Mouse (Mus musculus): ENCODE data around the gene Styx. TPM values are rescaled to one million over a fixed set of nuclear protein-coding genes. Genes with fewer than 3 reads are reported as not detected.
A peak's percentile ranks its signal among the peaks of the same experiment; 100 is the strongest.
"Not testable (repeated sequence)": the region's sequence is repeated elsewhere in the genome, so short reads cannot be mapped to it uniquely, and the experiment has no call there.

Gene Styx
- polyA plus RNA-seq, 1 experiment: 20.9 TPM

DNA sequence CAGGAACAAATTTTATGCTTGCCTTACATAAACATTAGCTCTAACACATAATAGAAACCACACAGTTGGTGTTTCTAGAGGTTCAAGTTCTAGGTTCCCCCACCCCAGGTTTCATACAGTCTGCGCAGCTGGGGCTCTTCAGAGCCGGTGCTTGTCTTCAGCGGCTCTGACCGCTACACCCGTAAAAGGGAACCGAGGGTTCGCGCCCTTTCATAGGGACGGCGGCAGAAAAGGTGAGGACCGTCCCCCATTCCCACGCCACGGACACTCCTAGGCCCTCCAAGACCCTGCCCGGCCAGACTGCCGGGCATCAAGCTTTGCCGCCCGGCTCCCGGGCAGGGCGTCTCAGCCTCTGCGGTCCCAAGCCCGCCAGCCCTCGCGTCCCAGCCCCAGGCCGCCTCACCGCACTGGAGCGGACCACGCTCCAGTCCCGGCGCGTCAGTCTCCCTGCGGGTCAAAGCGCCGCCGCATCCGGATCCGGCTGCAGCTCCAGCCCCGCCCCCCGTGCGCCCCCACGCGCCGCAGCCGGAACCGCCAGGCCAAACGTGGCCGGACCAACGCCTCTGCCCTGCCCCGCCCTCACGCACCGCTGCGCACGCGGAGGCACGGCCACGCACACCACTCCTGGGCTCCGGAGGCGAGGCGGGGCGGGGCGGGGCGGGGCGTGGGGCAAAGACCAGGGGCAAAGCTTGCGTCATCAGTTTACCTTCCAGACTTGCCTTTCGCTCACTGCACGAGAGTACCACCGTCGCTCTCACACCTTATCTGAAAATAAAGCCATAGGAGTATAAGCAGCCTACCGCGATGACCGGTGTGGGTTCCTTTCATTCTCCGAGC is 37.7 kb downstream of the Styx start:
- Histone ChIP-seq H3K4me1 (ENCODE audit: control insufficient read depth, insufficient read depth, low read length) (0 out of 2 replicates have a peak, but pooled peaks cover 2% of the 10 kb centered on the region), H3K27ac (ENCODE audit: insufficient read depth, low read length) (peak overlapping the region; percentile 60), H3K4me3 (ENCODE audit: insufficient read depth, low read length) (peak overlapping the region; percentile 87)
- TF ChIP-seq POLR2A (IDR thresholded peaks at IDR 0.05; ENCODE audit: low read depth, low read length): peak; percentile 80
- TF ChIP-seq CTCF (IDR thresholded peaks at IDR 0.05; ENCODE audit: borderline replicate concordance, insufficient read depth, low read length): no peak

DNA sequence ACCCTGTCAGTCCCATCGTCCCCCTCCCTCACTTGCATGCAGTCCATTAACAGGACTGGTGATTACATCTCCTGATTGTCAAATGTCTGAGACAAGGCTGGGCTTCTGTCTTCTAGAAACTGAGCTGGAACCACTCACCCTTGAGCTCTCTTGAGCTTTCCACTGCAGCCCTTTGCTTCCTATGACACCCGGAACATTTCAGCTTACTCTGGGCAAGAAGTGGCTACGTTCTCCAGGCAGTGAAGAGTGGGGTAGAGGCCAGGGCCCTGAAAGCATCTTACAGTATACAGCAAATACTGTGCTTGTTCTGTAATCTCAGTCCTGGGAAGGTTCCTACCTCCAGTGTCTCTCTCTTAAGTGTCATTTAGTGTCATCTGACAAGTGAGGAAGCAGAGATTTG is 38.3 kb downstream of the Styx start:
- TF ChIP-seq POLR2A (IDR thresholded peaks at IDR 0.05; ENCODE audit: low read depth, low read length) (no peak), CTCF (IDR thresholded peaks at IDR 0.05; ENCODE audit: borderline replicate concordance, insufficient read depth, low read length) (no peak)
- H3K27ac ChIP-seq (ENCODE audit: insufficient read depth, low read length): peak overlapping the region; percentile 60

GRCm38 (mm10) chr14:45399836-45400235 is 48.9 kb downstream of the Styx start:
- no peak overlapping the region for H3K4me3 ChIP-seq (ENCODE audit: insufficient read depth, low read length)
- TF ChIP-seq CTCF (IDR thresholded peaks at IDR 0.05; ENCODE audit: borderline replicate concordance, insufficient read depth, low read length): no peak
- TF ChIP-seq POLR2A (IDR thresholded peaks at IDR 0.05; ENCODE audit: low read depth, low read length): no peak

More for the DNA sequence above, 38.3 kb downstream of the Styx start:
- Histone ChIP-seq H3K4me3 (ENCODE audit: insufficient read depth, low read length) (peak overlapping the region; percentile 79), H3K4me1 (ENCODE audit: control insufficient read depth, insufficient read depth, low read length) (0 out of 2 replicates have a peak, but pooled peaks cover 2% of the 10 kb centered on the region)

DNA sequence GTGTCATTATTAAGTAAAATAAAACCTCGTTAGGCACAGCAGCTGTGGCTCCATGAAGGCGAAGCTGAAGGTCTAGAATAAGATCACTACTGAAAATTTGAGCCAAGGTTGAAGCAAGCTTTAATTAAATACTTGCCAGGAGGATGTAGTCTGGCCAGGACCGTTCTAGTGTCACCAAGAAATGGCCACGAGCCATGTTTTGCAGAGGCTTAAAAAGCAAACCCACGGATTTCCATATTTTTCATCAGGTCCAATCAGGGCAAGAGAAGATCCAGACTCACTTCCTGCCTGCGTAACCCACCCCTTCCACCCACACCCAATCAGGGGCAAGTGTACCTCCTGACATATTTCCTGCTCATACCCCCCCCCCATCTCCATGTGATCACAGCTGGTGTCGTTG is 52.8 kb downstream of the Styx start:
- H3K4me1 ChIP-seq (ENCODE audit: control insufficient read depth, insufficient read depth, low read length): no peaks in the 10 kb centered on the region
- no peak overlapping the region for H3K27ac ChIP-seq (ENCODE audit: insufficient read depth, low read length)
- TF ChIP-seq CTCF (IDR thresholded peaks at IDR 0.05; ENCODE audit: borderline replicate concordance, insufficient read depth, low read length) (no peak), POLR2A (IDR thresholded peaks at IDR 0.05; ENCODE audit: low read depth, low read length) (no peak)
- no peak overlapping the region for H3K4me3 ChIP-seq (ENCODE audit: insufficient read depth, low read length)

More at GRCm38 (mm10) chr14:45399836-45400235, 48.9 kb downstream of the Styx start:
- Histone ChIP-seq H3K4me1 (ENCODE audit: control insufficient read depth, insufficient read depth, low read length) (no peaks in the 10 kb centered on the region), H3K27ac (ENCODE audit: insufficient read depth, low read length) (no peak overlapping the region)

DNA sequence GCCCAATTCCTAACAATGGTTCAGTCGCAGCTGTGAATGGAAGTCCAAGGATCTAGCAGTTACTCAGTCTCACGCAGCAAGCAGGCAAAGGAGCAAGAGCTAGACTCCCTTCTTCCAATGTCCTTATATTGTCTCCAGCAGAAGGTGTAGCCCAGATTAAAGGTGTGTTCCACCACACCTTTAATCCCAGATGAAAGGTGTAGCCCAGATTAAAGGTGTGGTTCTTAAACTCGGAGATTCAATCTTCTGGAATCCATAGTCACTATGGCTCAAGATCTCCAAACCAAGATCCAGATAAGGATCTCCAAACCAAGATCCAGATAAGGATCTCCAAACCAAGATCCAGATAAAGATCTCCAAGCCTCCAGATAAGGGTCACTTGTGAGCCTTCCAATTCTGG is 53.9 kb downstream of the Styx start, which contains the start of gene Gnpnat1:
Gene Gnpnat1, minus strand, starts transcription at position 101 of the 400 bp plus-strand sequence.
- H3K4me1 ChIP-seq (ENCODE audit: control insufficient read depth, insufficient read depth, low read length); H3K27ac ChIP-seq (ENCODE audit: insufficient read depth, low read length); H3K4me3 ChIP-seq (ENCODE audit: insufficient read depth, low read length): not testable (repeated sequence)

DNA sequence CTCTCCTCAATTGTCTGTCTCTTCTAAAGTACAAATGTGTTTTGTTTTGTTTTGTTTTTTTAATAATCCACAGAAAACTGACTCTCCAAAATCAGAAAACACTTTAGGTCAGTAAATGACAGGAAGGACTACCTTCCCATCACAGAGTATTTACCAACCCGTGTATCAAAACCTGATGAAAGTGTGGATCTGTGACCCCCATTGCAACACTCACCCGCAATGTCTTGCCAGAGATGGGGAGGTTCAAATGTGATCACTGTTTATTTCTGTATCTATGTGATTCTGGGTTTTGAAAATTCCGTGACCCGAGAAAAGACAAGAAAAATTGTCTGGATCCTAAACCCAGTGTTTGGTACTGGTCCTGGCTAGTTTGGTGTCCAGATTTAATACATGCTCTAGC is 65.4 kb downstream of the Styx start:
- no peaks in the 10 kb centered on the region for H3K4me1 ChIP-seq (ENCODE audit: control insufficient read depth, insufficient read depth, low read length)
- no peak overlapping the region for H3K4me3 ChIP-seq (ENCODE audit: insufficient read depth, low read length)
- TF ChIP-seq POLR2A (IDR thresholded peaks at IDR 0.05; ENCODE audit: low read depth, low read length): no peak
- no peak for TF ChIP-seq CTCF (IDR thresholded peaks at IDR 0.05; ENCODE audit: borderline replicate concordance, insufficient read depth, low read length)
- no peak overlapping the region for H3K27ac ChIP-seq (ENCODE audit: insufficient read depth, low read length)

DNA sequence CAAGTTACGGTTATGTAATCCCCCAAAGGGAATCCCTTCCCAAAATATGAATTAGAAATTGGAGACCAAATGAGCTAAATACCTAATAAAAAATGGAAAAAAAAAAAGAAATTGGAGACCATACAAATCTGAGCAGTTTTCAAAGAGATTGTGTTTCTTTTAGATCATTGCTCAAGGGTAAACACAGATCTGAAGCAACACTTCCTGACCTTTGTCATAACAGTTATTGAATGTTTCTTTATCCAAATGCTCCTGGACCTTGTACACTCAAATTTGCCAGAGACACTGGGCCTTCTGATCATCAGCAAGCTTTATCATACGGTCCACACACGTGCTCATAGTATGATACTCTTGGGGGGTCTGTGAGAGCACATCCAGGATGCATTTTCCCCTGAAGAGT is 67.7 kb downstream of the Styx start:
- no peak for TF ChIP-seq CTCF (IDR thresholded peaks at IDR 0.05; ENCODE audit: borderline replicate concordance, insufficient read depth, low read length)
- no peak for TF ChIP-seq POLR2A (IDR thresholded peaks at IDR 0.05; ENCODE audit: low read depth, low read length)
- H3K27ac ChIP-seq (ENCODE audit: insufficient read depth, low read length): no peak overlapping the region
- no peak overlapping the region for H3K4me3 ChIP-seq (ENCODE audit: insufficient read depth, low read length)
- H3K4me1 ChIP-seq (ENCODE audit: control insufficient read depth, insufficient read depth, low read length): no peaks in the 10 kb centered on the region

GRCm38 (mm10) chr14:45419323-45419722 is 68.4 kb downstream of the Styx start:
- no peak overlapping the region for H3K4me3 ChIP-seq (ENCODE audit: insufficient read depth, low read length)
- no peak overlapping the region for H3K27ac ChIP-seq (ENCODE audit: insufficient read depth, low read length)
- H3K4me1 ChIP-seq (ENCODE audit: control insufficient read depth, insufficient read depth, low read length): no peaks in the 10 kb centered on the region
- no peak for TF ChIP-seq CTCF (IDR thresholded peaks at IDR 0.05; ENCODE audit: borderline replicate concordance, insufficient read depth, low read length)
- TF ChIP-seq POLR2A (IDR thresholded peaks at IDR 0.05; ENCODE audit: low read depth, low read length): no peak

GRCm38 (mm10) chr14:45422371-45422770 is 71.5 kb downstream of the Styx start:
- TF ChIP-seq POLR2A (IDR thresholded peaks at IDR 0.05; ENCODE audit: low read depth, low read length) (no peak), CTCF (IDR thresholded peaks at IDR 0.05; ENCODE audit: borderline replicate concordance, insufficient read depth, low read length) (no peak)
- H3K4me3 ChIP-seq (ENCODE audit: insufficient read depth, low read length): no peak overlapping the region
- no peaks in the 10 kb centered on the region for H3K4me1 ChIP-seq (ENCODE audit: control insufficient read depth, insufficient read depth, low read length)
- H3K27ac ChIP-seq (ENCODE audit: insufficient read depth, low read length): no peak overlapping the region

- Histone ChIP-seq H3K4me3 (ENCODE audit: insufficient read depth, low read length) (no peak overlapping the region), H3K27ac (ENCODE audit: insufficient read depth, low read length) (no peak overlapping the region), H3K4me1 (ENCODE audit: control insufficient read depth, insufficient read depth, low read length) (no peaks in the 10 kb centered on the region)
- TF ChIP-seq POLR2A (IDR thresholded peaks at IDR 0.05; ENCODE audit: low read depth, low read length): no peak
- no peak for TF ChIP-seq CTCF (IDR thresholded peaks at IDR 0.05; ENCODE audit: borderline replicate concordance, insufficient read depth, low read length)
Observed at GRCm38 (mm10) chr14:45423220-45423619, 72.3 kb downstream of the Styx start.

All from embryonic fibroblast, embryonic 13.5 days (primary cell).